Mouse (Mus musculus): ENCODE results near the gene Rgs7.

The Rgs7 gene

GRCm38 (mm10) chr1:175431356-175432053 is 60.8 kb downstream of the Rgs7 start:
- in situ Hi-C loops (cut with MboI, MseI), result no loop called here

GRCm38 (mm10) chr1:175427112-175427511 is 65.2 kb downstream of the Rgs7 start:
- in situ Hi-C loops (cut with MboI, MseI), result no loop called here

- in situ Hi-C loops (cut with MboI, MseI), result no loop called here
Measured at GRCm38 (mm10) chr1:175426393-175426792, 65.9 kb downstream of the Rgs7 start.

- in situ Hi-C loops (cut with MboI, MseI), result no loop called here
Measured at GRCm38 (mm10) chr1:175420883-175421282, 71.4 kb downstream of the Rgs7 start.

GRCm38 (mm10) chr1:175415728-175416127 is 76.6 kb downstream of the Rgs7 start:
- in situ Hi-C loops (cut with MboI, MseI), result no loop called here

GRCm38 (mm10) chr1:175410399-175410798 is 81.9 kb downstream of the Rgs7 start:
- in situ Hi-C loops (cut with MboI, MseI), result no loop called here

- in situ Hi-C loops (cut with MboI, MseI), result loop anchor here in 1 of 2 experiments (10.0 kb wide), 2 partner anchors 463 to 757 kb away; no protein-coding TSS in a partner anchor
Measured at GRCm38 (mm10) chr1:175391894-175392293, 100.4 kb downstream of the Rgs7 start.

GRCm38 (mm10) chr1:175389250-175389649 is 103.0 kb downstream of the Rgs7 start:
- in situ Hi-C loops (cut with MboI, MseI), result no loop called here

GRCm38 (mm10) chr1:175385581-175386235 is 106.6 kb downstream of the Rgs7 start:
- in situ Hi-C loops (cut with MboI, MseI), result no loop called here

- in situ Hi-C loops (cut with MboI, MseI), result no loop called here
Measured at GRCm38 (mm10) chr1:175372571-175372970, 119.7 kb downstream of the Rgs7 start.

- in situ Hi-C loops (cut with MboI, MseI), result loop anchor here in 1 of 2 experiments (10.0 kb wide), 1 partner anchor 1497 kb away; no protein-coding TSS in a partner anchor
Measured at GRCm38 (mm10) chr1:175368062-175368461, 124.2 kb downstream of the Rgs7 start.

GRCm38 (mm10) chr1:175363606-175364005 is 128.7 kb downstream of the Rgs7 start:
- in situ Hi-C loops (cut with MboI, MseI), result loop anchor here in 1 of 2 experiments (10.0 kb wide), 1 partner anchor 1501 kb away; no protein-coding TSS in a partner anchor

- in situ Hi-C loops (cut with MboI, MseI), result loop anchor here (10.0 kb wide), 2 partner anchors 495 to 1505 kb away; no protein-coding TSS in a partner anchor
Measured at GRCm38 (mm10) chr1:175359411-175360366, 132.6 kb downstream of the Rgs7 start.

GRCm38 (mm10) chr1:175352921-175353320 is 139.4 kb downstream of the Rgs7 start:
- in situ Hi-C loops (cut with MboI, MseI), result loop anchor here in 1 of 2 experiments (10.0 kb wide), 1 partner anchor 502 kb away; no protein-coding TSS in a partner anchor

- in situ Hi-C loops (cut with MboI, MseI), result no loop called here
Measured at GRCm38 (mm10) chr1:175346162-175346561, 146.1 kb downstream of the Rgs7 start.

- in situ Hi-C loops (cut with MboI, MseI), result no loop called here
Measured at GRCm38 (mm10) chr1:175336191-175336590, 156.1 kb downstream of the Rgs7 start.

GRCm38 (mm10) chr1:175333041-175333854 is 159.1 kb downstream of the Rgs7 start:
- in situ Hi-C loops (cut with MboI, MseI), result no loop called here

- in situ Hi-C loops (cut with MboI, MseI), result no loop called here
Measured at GRCm38 (mm10) chr1:175329934-175330471, 162.3 kb downstream of the Rgs7 start.

- in situ Hi-C loops (cut with MboI, MseI), result no loop called here
Measured at GRCm38 (mm10) chr1:175322781-175323180, 169.5 kb downstream of the Rgs7 start.

GRCm38 (mm10) chr1:175319205-175319604 is 173.1 kb downstream of the Rgs7 start:
- in situ Hi-C loops (cut with MboI, MseI), result no loop called here

Measured in T-helper 17 cell (primary cell).